Mouse (Mus musculus) CH12.LX (cell line): ENCODE data around the gene Pold3. TPM values are rescaled to one million over a fixed set of nuclear protein-coding genes. Genes with fewer than 3 reads are reported as not detected.

Experiments
- DNase-seq: peaks from one replicate; pipeline ENCODE4 v3.0.0-alpha.2; 2013; ENCODE audit errors: extremely low read depth
- H3K27ac ChIP-seq: 2 replicates; pipeline ENCODE4 v1.5.1; 2012; ENCODE audit warnings: low read depth, mild to moderate bottlenecking, control low read depth, moderate library complexity; ENCODE audit not compliant: insufficient read depth
- H3K27me3 ChIP-seq: replicated peaks from 2 replicates; pipeline ENCODE3; 2012; ENCODE audit warnings: inconsistent platforms
- H3K36me3 ChIP-seq, 2 experiments: replicated peaks in 1 of 2; 2 replicates each; pipeline versions ENCODE3 to v1.6.1; 2012; ENCODE audit warnings: inconsistent platforms in 1 of 2, low read length in 1 of 2, mild to moderate bottlenecking in 1 of 2, mixed read lengths in 1 of 2, moderate library complexity in 1 of 2; ENCODE audit not compliant: control insufficient read depth in 1 of 2, insufficient read depth in 1 of 2
- H3K4me1 ChIP-seq, 2 experiments: 2 replicates each; pipeline ENCODE4 v1.6.1; 2012; ENCODE audit warnings: inconsistent platforms in 1 of 2, moderate library complexity in 1 of 2; ENCODE audit not compliant: insufficient read depth in 2 of 2, control insufficient read depth in 1 of 2
- H3K4me2 ChIP-seq: 2 replicates; pipeline ENCODE4 v1.6.1; 2012; ENCODE audit warnings: low read depth, mild to moderate bottlenecking, control low read depth; ENCODE audit not compliant: poor library complexity, insufficient read depth, severe bottlenecking
- H3K4me3 ChIP-seq, 3 experiments: fragments of 150-350 bp in 1 of 3; sonication (generic) in 1 of 3; replicated peaks in 1 of 3; 2 replicates each; pipeline versions ENCODE3 to v1.5.1; 2011 to 2012; ENCODE audit warnings: low read depth in 2 of 3, low read length in 2 of 3, mild to moderate bottlenecking in 2 of 3, moderate library complexity in 2 of 3, control low read depth in 1 of 3, improper control_type of control experiment in 1 of 3, inconsistent platforms in 1 of 3, mixed read lengths in 1 of 3; ENCODE audit not compliant: poor library complexity in 1 of 3
- H3K79me2 ChIP-seq: replicated peaks from 2 replicates; pipeline ENCODE4 v1.6.1; 2012; ENCODE audit warnings: mild to moderate bottlenecking, moderate library complexity; ENCODE audit not compliant: control insufficient read depth, poor library complexity, insufficient read depth, severe bottlenecking; ENCODE audit errors: extremely low read depth
- H3K9ac ChIP-seq: 2 replicates; pipeline ENCODE4 v1.6.1; 2012; ENCODE audit warnings: low read depth, mild to moderate bottlenecking, control low read depth, moderate library complexity; ENCODE audit not compliant: insufficient read depth
- H3K9me3 ChIP-seq: replicated peaks from 2 replicates; pipeline ENCODE3; 2012; ENCODE audit warnings: low read length, inconsistent platforms, mixed read lengths
- CHD1 ChIP-seq: IDR thresholded peaks from 2 replicates; pipeline ENCODE4 v1.6.1; 2012; ENCODE audit warnings: low read depth, low read length, improper control_type of control experiment, inconsistent platforms
- CHD2 ChIP-seq: IDR thresholded peaks from 2 replicates; pipeline ENCODE4 v1.6.1; 2011; ENCODE audit warnings: low read length, improper control_type of control experiment
- CTCF ChIP-seq, 2 experiments: IDR thresholded peaks in 1 of 2; conservative IDR thresholded peaks in 1 of 2; 2 replicates each; pipeline ENCODE4 v1.5.1; 2011 to 2012; ENCODE audit warnings: low read depth in 2 of 2, low read length in 2 of 2, improper control_type of control experiment in 1 of 2, inconsistent platforms in 1 of 2, mild to moderate bottlenecking in 1 of 2, moderate library complexity in 1 of 2
- E2F4 ChIP-seq: IDR thresholded peaks from 2 replicates; pipeline ENCODE4 v1.6.1; 2011; ENCODE audit warnings: low read depth, low read length, improper control_type of control experiment; ENCODE audit not compliant: insufficient replicate concordance
- EP300 ChIP-seq: IDR thresholded peaks from 2 replicates; pipeline ENCODE4 v1.6.1; 2011; ENCODE audit warnings: low read length, improper control_type of control experiment
- ETS1 ChIP-seq: conservative IDR thresholded peaks from 2 replicates; pipeline ENCODE4 v1.6.1; 2012; ENCODE audit warnings: low read depth, mild to moderate bottlenecking, inconsistent platforms, low read length, improper control_type of control experiment, moderate library complexity
- HCFC1 ChIP-seq: IDR thresholded peaks from 2 replicates; pipeline ENCODE4 v1.6.1; 2012; ENCODE audit warnings: low read depth, mild to moderate bottlenecking, inconsistent platforms, low read length, improper control_type of control experiment
- IRF4 ChIP-seq: IDR thresholded peaks from 2 replicates; pipeline ENCODE4 v1.6.1; 2014; ENCODE audit warnings: low read depth, mild to moderate bottlenecking, inconsistent platforms, low read length, improper control_type of control experiment
- JUN ChIP-seq: IDR thresholded peaks from 2 replicates; pipeline ENCODE4 v1.6.1; 2011; ENCODE audit warnings: low read depth, mild to moderate bottlenecking, low read length, improper control_type of control experiment, moderate library complexity; ENCODE audit not compliant: insufficient read depth
- JUND ChIP-seq: conservative IDR thresholded peaks from 2 replicates; pipeline ENCODE4 v1.6.1; 2011; ENCODE audit warnings: low read depth, low read length, improper control_type of control experiment
- MAZ ChIP-seq: IDR thresholded peaks from 2 replicates; pipeline ENCODE4 v1.6.1; 2012; ENCODE audit warnings: low read depth, mild to moderate bottlenecking, inconsistent platforms, low read length, improper control_type of control experiment, moderate library complexity
- MEF2A ChIP-seq: IDR thresholded peaks from 2 replicates; pipeline ENCODE4 v1.6.1; 2014; ENCODE audit warnings: low read depth, mild to moderate bottlenecking, inconsistent platforms, low read length, improper control_type of control experiment, borderline replicate concordance
- MXI1 ChIP-seq: IDR thresholded peaks from 2 replicates; pipeline ENCODE4 v1.6.1; 2011; ENCODE audit warnings: mild to moderate bottlenecking, low read depth, low read length, improper control_type of control experiment
- TBP ChIP-seq: conservative IDR thresholded peaks from 2 replicates; pipeline ENCODE4 v1.6.1; 2011; ENCODE audit warnings: low read depth, low read length, improper control_type of control experiment
- TCF12 ChIP-seq: IDR thresholded peaks from 2 replicates; pipeline ENCODE4 v1.6.1; 2014; ENCODE audit warnings: low read depth, mild to moderate bottlenecking, inconsistent platforms, low read length, improper control_type of control experiment
- UBTF ChIP-seq: IDR thresholded peaks from 2 replicates; pipeline ENCODE4 v1.6.1; 2012; ENCODE audit warnings: low read depth, mild to moderate bottlenecking, inconsistent platforms, low read length, improper control_type of control experiment, moderate library complexity
- USF1 ChIP-seq: IDR thresholded peaks from 2 replicates; pipeline ENCODE4 v1.6.1; 2014; ENCODE audit warnings: low read depth, mild to moderate bottlenecking, inconsistent platforms, low read length, improper control_type of control experiment
- USF2 ChIP-seq: conservative IDR thresholded peaks from 2 replicates; pipeline ENCODE4 v1.6.1; 2011; ENCODE audit warnings: low read depth, low read length, improper control_type of control experiment
- ZKSCAN1 ChIP-seq: IDR thresholded peaks from 2 replicates; pipeline ENCODE4 v1.6.1; 2012; ENCODE audit warnings: low read depth, inconsistent platforms, low read length, improper control_type of control experiment, borderline replicate concordance
- ZMIZ1 ChIP-seq: IDR thresholded peaks from 2 replicates; pipeline ENCODE4 v1.6.1; 2012; ENCODE audit warnings: low read depth, mild to moderate bottlenecking, inconsistent platforms, low read length, improper control_type of control experiment
- ZNF384 ChIP-seq: IDR thresholded peaks from 2 replicates; pipeline ENCODE4 v1.6.1; 2012; ENCODE audit warnings: low read depth, low read length, improper control_type of control experiment, inconsistent platforms
- dilution Hi-C: fragments of 300-500 bp; cut with MboI; formaldehyde crosslinking; loops from 2 replicates; pipeline ENCODE4 v1.14.3; 2020; ENCODE audit warnings: low sequenced_read_pairs; ENCODE audit not compliant: extremely low pct_unique_long_range_greater_than_20kb, extremely low pct_ligation_motif_present
- in situ Hi-C: fragments of 300-500 bp; cut with MboI; formaldehyde crosslinking; loops from 3 replicates; pipeline ENCODE4 v1.14.3; 2019; ENCODE audit warnings: low sequenced_read_pairs, low pct_ligation_motif_present, low pct_unique_long_range_greater_than_20kb, mixed read lengths
- polyA plus RNA-seq: library from polyadenylated mRNA; unstranded; fragments of >175 nt; gene quantifications from 2 replicates; pipeline ENCODE4 v1.2.1, GENCODE M21; 2012; ENCODE audit warnings: low read depth; ENCODE audit not compliant: insufficient read length
- total RNA-seq, 2 experiments: library from RNA; depleted of rRNA; stranded (reverse); fragments of 300-350 nt in 1 of 2; fragments of >200 nt in 1 of 2; gene quantifications; 2 replicates each; pipeline ENCODE4 v1.2.3; 2012 to 2014

Gene Pold3
- total and polyA plus RNA-seq, 3 experiments: 59.5 to 121 (median 88.0) TPM

DNA sequence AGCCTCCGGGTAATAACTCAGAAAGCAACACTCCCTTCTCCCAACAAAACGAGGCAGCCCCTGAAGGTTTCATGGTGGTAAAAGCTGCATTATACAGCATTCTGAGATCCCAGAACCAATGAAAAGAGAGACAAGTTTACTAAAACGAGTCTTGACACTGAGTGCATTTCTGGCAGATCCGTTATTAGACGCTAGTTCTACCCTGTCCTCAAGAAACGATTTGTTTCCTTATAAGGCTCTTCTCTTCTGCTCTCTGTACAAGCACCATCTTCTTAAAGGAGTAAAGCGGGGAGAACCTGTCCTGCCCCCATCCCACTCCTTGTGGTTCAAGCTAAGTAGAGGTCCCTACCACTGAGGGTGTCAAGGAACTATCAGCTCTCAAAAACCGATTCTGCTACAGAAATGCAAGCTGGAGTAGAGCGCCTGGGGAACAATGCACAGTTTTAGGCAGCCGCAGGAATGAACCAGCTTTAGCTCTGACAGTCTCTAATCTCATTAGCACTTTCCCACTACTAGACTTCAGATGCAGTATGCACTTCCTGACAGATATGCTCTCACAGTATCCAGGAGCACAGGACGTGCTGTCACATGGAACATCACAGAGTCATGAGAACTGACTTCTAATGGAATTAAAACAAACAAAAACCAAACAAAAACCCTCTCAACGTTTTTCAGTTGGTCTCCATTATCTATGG, 41.1 kb downstream of the Pold3 start:
- peaks cover 41 to 90% of the 10 kb centered on the region in 2 experiments for H3K36me3 ChIP-seq
- H3K4me2 ChIP-seq: no peak overlapping the region

DNA sequence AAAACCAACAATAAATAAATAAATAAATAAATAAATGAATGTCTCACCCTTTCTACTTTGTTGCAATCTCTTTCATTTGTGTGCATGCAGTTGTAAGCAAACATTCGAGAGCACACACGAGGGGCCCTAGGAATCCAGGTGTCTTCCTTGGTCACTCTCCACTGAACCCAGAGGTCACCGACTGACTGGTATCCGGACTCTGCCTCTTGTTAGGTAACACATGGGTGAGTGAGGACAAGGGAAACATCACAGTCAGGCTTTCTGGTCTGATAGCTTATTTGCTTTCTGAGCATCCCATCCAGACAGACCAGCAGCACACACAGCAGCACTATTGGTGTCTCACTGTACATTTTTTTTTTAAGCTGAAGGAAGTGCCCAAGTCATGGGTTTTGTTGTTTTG, 44.3 kb downstream of the Pold3 start:
- H3K4me1 ChIP-seq: peaks cover 0 to 7% of the 10 kb centered on the region in 2 experiments; a peak in 1 of 4 replicates
- DNase-seq: no peak
- no peak for TF ChIP-seq JUND
- TF ChIP-seq IRF4: no peak
- TF ChIP-seq CHD1: no peak
- no peak for TF ChIP-seq MEF2A
- no peak for TF ChIP-seq UBTF
- no peak for TF ChIP-seq MXI1
- no peak for TF ChIP-seq USF2
- TF ChIP-seq USF1: no peak
- no peak for TF ChIP-seq E2F4
- TF ChIP-seq ZNF384: no peak
- TF ChIP-seq CHD2: no peak
- no peak for TF ChIP-seq CTCF (conservative IDR thresholded peaks at IDR 0.05 in 1 of 2, IDR thresholded peaks at IDR 0.05 in 1 of 2; ENCODE audit: low read depth in 2 of 2, low read length in 2 of 2)
- no peak for TF ChIP-seq TCF12
- no peak for TF ChIP-seq ETS1
- no peak overlapping the region for H3K4me3 ChIP-seq
- no peaks in the 10 kb centered on the region for H3K79me2 ChIP-seq
- H3K9ac ChIP-seq: no peak overlapping the region
- peaks cover 3% of the 10 kb centered on the region for H3K9me3 ChIP-seq
- peaks cover 15 to 58% of the 10 kb centered on the region in 2 experiments for H3K36me3 ChIP-seq
- H3K4me2 ChIP-seq: no peak overlapping the region
- no peaks in the 10 kb centered on the region for H3K27me3 ChIP-seq
- in situ Hi-C loops: no loop called here
- dilution Hi-C loops: no loop called here
- no peak overlapping the region for H3K27ac ChIP-seq

More for the DNA sequence above, 41.1 kb downstream of the Pold3 start:
- H3K4me1 ChIP-seq: peaks cover 0 to 7% of the 10 kb centered on the region in 2 experiments; a peak in 1 of 4 replicates
- no peaks in the 10 kb centered on the region for H3K27me3 ChIP-seq
- no peak overlapping the region for H3K9ac ChIP-seq
- no peaks in the 10 kb centered on the region for H3K79me2 ChIP-seq
- no peaks in the 10 kb centered on the region for H3K9me3 ChIP-seq
- in situ Hi-C loops: no loop called here
- H3K27ac ChIP-seq: no peak overlapping the region
- TF ChIP-seq ETS1 (no peak), ZKSCAN1 (no peak), EP300 (no peak), JUN (no peak), MAZ (no peak), CTCF (conservative IDR thresholded peaks at IDR 0.05 in 1 of 2, IDR thresholded peaks at IDR 0.05 in 1 of 2; ENCODE audit: low read depth in 2 of 2, low read length in 2 of 2) (no peak), ZMIZ1 (no peak), TBP (no peak), CHD2 (no peak), HCFC1 (no peak)
- TF ChIP-seq, all 38 proteins: peak for 0
- no peak for DNase-seq
- dilution Hi-C loops: no loop called here
- H3K4me3 ChIP-seq: no peak overlapping the region
